ENCODE assay signal across 12 mouse cellular contexts in the genomic region with DNA sequence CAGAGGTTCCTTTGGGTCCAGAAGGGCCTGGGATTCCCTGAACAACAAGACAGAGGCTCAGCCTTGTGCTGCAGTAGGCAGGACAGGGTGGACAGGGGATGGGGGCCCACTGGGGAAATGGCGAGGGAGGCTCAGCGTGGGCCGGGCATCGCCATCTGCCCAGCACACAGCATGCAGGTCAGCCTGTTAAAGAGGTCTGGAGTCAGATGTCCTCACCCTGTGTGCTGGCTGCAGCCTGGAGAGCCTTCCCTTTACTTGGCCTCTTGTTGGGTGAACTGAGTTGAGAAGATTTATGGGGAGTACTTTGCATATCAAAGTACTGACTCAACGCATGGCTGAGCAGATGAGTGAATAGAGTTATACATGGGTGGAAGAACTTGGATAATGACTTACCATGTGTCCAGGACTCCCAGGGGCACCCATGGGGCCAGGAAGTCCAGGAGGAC. TPM values are rescaled to one million over a fixed set of nuclear protein-coding genes. Genes with fewer than 3 reads are reported as not detected.
DNase-seq lines count a peak whose midpoint lies in the region; ATAC-seq and TF ChIP-seq lines count a peak whose summit lies in the region.
"Had no signal": no experiment of that assay in that cellular context is flagged by ENCODE, and none has a peak within 500 bp of the region (broad histone marks: within the 10 kb centered on the region; RNA-seq: fewer than 3 reads in every experiment).

No protein-coding gene starts in this region.

- peak; percentile 46 for ATAC-seq in forebrain, embryonic 15.5 days (replicated peaks)
- ATAC-seq in neural tube, embryonic 11.5 days (ENCODE audit: insufficient read depth, low FRiP score, low TSS enrichment): peak; percentile 94

- TF ChIP-seq CTCF in cerebellum, adult 2 months (IDR thresholded peaks at IDR 0.05; ENCODE audit: borderline replicate concordance, insufficient read depth, low read depth, low read length): no peak

- H3K9ac ChIP-seq in forebrain, embryonic 15.5 days (replicated peaks): no peak overlapping the region
- peak overlapping the region; percentile 37; the same call in 1 of the 2 replicates for H3K9ac ChIP-seq in neural tube, embryonic 11.5 days (ENCODE audit: low read length)
- H3K9ac ChIP-seq: embryonic facial prominence, embryonic 12.5 days had no signal

- H3K9me3 ChIP-seq in forebrain, embryonic 15.5 days: no peaks in the 10 kb centered on the region
- H3K9me3 ChIP-seq in neural tube, embryonic 11.5 days (ENCODE audit: control insufficient read depth, low read length): no peaks in the 10 kb centered on the region
- H3K9me3 ChIP-seq: embryonic facial prominence, embryonic 12.5 days had no signal

- H3K4me3 ChIP-seq in cerebellum, adult 2 months (replicated peaks; ENCODE audit: insufficient read depth, low read depth, low read length): no peak overlapping the region
- H3K4me3 ChIP-seq in forebrain, embryonic 15.5 days: no peak overlapping the region
- no peak overlapping the region for H3K4me3 ChIP-seq in neural tube, embryonic 11.5 days (ENCODE audit: low read depth, low read length)
- H3K4me3 ChIP-seq: embryonic facial prominence, embryonic 12.5 days; layer of hippocampus, adult 2 months had no signal

- TF ChIP-seq POLR2A in cerebellum, adult 2 months (IDR thresholded peaks at IDR 0.05; ENCODE audit: borderline replicate concordance, insufficient read depth, low read length): no peak

- H3K27me3 ChIP-seq in cerebellum, adult 2 months (ENCODE audit: control insufficient read depth, insufficient read depth, low read length): no peaks in the 10 kb centered on the region
- no peaks in the 10 kb centered on the region for H3K27me3 ChIP-seq in forebrain, embryonic 15.5 days
- H3K27me3 ChIP-seq in neural tube, embryonic 11.5 days (ENCODE audit: control insufficient read depth, insufficient read depth, low read length): no peaks in the 10 kb centered on the region
- H3K27me3 ChIP-seq: embryonic facial prominence, embryonic 12.5 days had no signal

- H3K27ac ChIP-seq in cerebellum, adult 2 months (ENCODE audit: insufficient read depth, low read length): no peak overlapping the region; the same call in 1 of the 2 replicates
- peak overlapping the region; percentile 40; the same call in 1 of the 2 replicates for H3K27ac ChIP-seq in forebrain, embryonic 15.5 days (replicated peaks)
- H3K27ac ChIP-seq in neural tube, embryonic 11.5 days (ENCODE audit: low read depth, low read length): peak overlapping the region; percentile 91
- H3K27ac ChIP-seq: embryonic facial prominence, embryonic 12.5 days; layer of hippocampus, adult 2 months had no signal

- H3K4me2 ChIP-seq in forebrain, embryonic 15.5 days (replicated peaks): no peak overlapping the region
- H3K4me2 ChIP-seq in neural tube, embryonic 11.5 days (ENCODE audit: low read depth): peak overlapping the region; percentile 35
- H3K4me2 ChIP-seq: embryonic facial prominence, embryonic 12.5 days had no signal

- H3K4me1 ChIP-seq in cerebellum, adult 2 months (ENCODE audit: control insufficient read depth, insufficient read depth, low read length): peaks cover 19% of the 10 kb centered on the region
- peaks cover 17% of the 10 kb centered on the region for H3K4me1 ChIP-seq in forebrain, embryonic 15.5 days
- peaks cover 26% of the 10 kb centered on the region for H3K4me1 ChIP-seq in neural tube, embryonic 11.5 days (ENCODE audit: control insufficient read depth, insufficient read depth, low read length)
- H3K4me1 ChIP-seq: embryonic facial prominence, embryonic 12.5 days had no signal

- H3K36me3 ChIP-seq in forebrain, embryonic 15.5 days: no peaks in the 10 kb centered on the region
- H3K36me3 ChIP-seq in neural tube, embryonic 11.5 days (ENCODE audit: control insufficient read depth, insufficient read depth, low read length): no peaks in the 10 kb centered on the region
- H3K36me3 ChIP-seq: embryonic facial prominence, embryonic 12.5 days had no signal

- 13% methylated on average over 5 of the region's 5 CpGs for WGBS in cerebellum, adult 2 months
- 6% methylated on average over 5 of the region's 5 CpGs for WGBS in forebrain, embryonic 15.5 days
- WGBS in neural tube, embryonic 11.5 days: 11% methylated on average over 5 of the region's 5 CpGs

- peak; percentile 32 to 40 for DNase-seq in cerebellum, adult 18-20 months
- DNase-seq in cerebellum, adult 8-10 months: no peak
- DNase-seq in cerebellum, adult 2 months: peak; percentile 52 to 53
- peak; percentile 72 for DNase-seq in neural tube, embryonic 11.5 days (ENCODE audit: low spot score)
- DNase-seq in spleen, adult 12 weeks (ENCODE audit: low spot score): no peak
- DNase-seq in layer of hippocampus, postnatal 36 days: no peak
- DNase-seq in lung, postnatal 4 days: no peak
- DNase-seq: liver; right cerebral cortex, adult 18-20 months had no signal

RNA-seq across cellular contexts. Expression of gene Emid1, which starts 23.0 kb away (rescaled TPM):
- polyA plus RNA-seq in cerebellum, adult 2 months (2012; rRNA removed): 13.3 and 18.7 TPM in 2 replicates
- 22.4 and 23.4 TPM in 2 replicates for polyA plus RNA-seq in forebrain, embryonic 15.5 days (2015; fragmentation: Nextera tagmentation; extraction: Ambion mirVana)
- polyA plus RNA-seq in neural tube, embryonic 11.5 days (2014; fragmentation: Nextera tagmentation; extraction: Ambion mirVana): 33.9 and 37.7 TPM in 2 replicates
- total RNA-seq in layer of hippocampus, postnatal 36 days (2021): 1 to 10 TPM; 7.3 to 9.3 TPM

RNA-seq across cellular contexts. Expression of gene Ewsr1, which starts 30.0 kb away (rescaled TPM):
- 412 and 449 TPM in 2 replicates for polyA plus RNA-seq in cerebellum, adult 2 months (2012; rRNA removed)
- polyA plus RNA-seq in forebrain, embryonic 15.5 days (2015; fragmentation: Nextera tagmentation; extraction: Ambion mirVana): 762 and 793 TPM in 2 replicates
- polyA plus RNA-seq in neural tube, embryonic 11.5 days (2014; fragmentation: Nextera tagmentation; extraction: Ambion mirVana): 449 and 456 TPM in 2 replicates
- total RNA-seq in layer of hippocampus, postnatal 36 days (2021): 100 to 1,000 TPM; 319 to 373 TPM

RNA-seq across cellular contexts. Expression of gene Rhbdd3, which starts 30.3 kb away (rescaled TPM):
- polyA plus RNA-seq in cerebellum, adult 2 months (2012; rRNA removed): 27.6 and 29.5 TPM in 2 replicates
- polyA plus RNA-seq in forebrain, embryonic 15.5 days (2015; fragmentation: Nextera tagmentation; extraction: Ambion mirVana): 29.5 and 31.6 TPM in 2 replicates
- 21.4 and 23.8 TPM in 2 replicates for polyA plus RNA-seq in neural tube, embryonic 11.5 days (2014; fragmentation: Nextera tagmentation; extraction: Ambion mirVana)
- total RNA-seq in layer of hippocampus, postnatal 36 days (2021): 10 to 100 TPM; 20.2 to 22.2 TPM

Comparison
In these comparisons a context has a peak if more than half of its experiments do, and no peak if none do; other contexts are left out.
1. DNase-seq: peak in cerebellum, adult 18-20 months (2 of 2), cerebellum, adult 2 months (2 of 2) and neural tube, embryonic 11.5 days (single experiment); none in cerebellum, adult 8-10 months (single experiment), spleen, adult 12 weeks (single experiment), layer of hippocampus, postnatal 36 days (0 of 2) and lung, postnatal 4 days (0 of 2).